Mouse (Mus musculus): ENCODE results near the gene Ptger4. TPM values are rescaled to one million over a fixed set of nuclear protein-coding genes. Genes with fewer than 3 reads are reported as not detected.
"Not testable (repeated sequence)": the region's sequence is repeated elsewhere in the genome, so short reads cannot be mapped to it uniquely, and the experiment has no call there.

Ptger4 gene
- polyA plus RNA-seq, 1 experiment from 2014 or later, result 1.6 TPM

- H3K27ac ChIP-seq (replicated peaks), result no peak overlapping the region
- ATAC-seq (ENCODE audit: insufficient read depth), result no peak
- H3K4me3 ChIP-seq (replicated peaks), result no peak overlapping the region
- 29% methylated on average over 7 of the region's 7 CpGs for WGBS (ENCODE audit: insufficient replicate concordance)
- no peak overlapping the region for H3K9ac ChIP-seq
- 0 out of 2 replicates have a peak, but pooled peaks cover 5% of the 10 kb centered on the region for H3K36me3 ChIP-seq (replicated peaks)
- H3K9me3 ChIP-seq (replicated peaks), result no peaks in the 10 kb centered on the region
- H3K4me1 ChIP-seq (replicated peaks), result peaks cover 51% of the 10 kb centered on the region
- peaks cover 6% of the 10 kb centered on the region for H3K27me3 ChIP-seq
- H3K4me2 ChIP-seq, result no peak overlapping the region
These were observed 6.9 kb downstream of the Ptger4 start for GRCm38 (mm10) chr15:5237012-5237660.

GRCm38 (mm10) chr15:5236538-5236937, 7.4 kb downstream of the Ptger4 start:
- no peaks in the 10 kb centered on the region for H3K9me3 ChIP-seq (replicated peaks)
- H3K4me2 ChIP-seq, result no peak overlapping the region
- H3K27me3 ChIP-seq, result no peaks in the 10 kb centered on the region
- ATAC-seq (ENCODE audit: insufficient read depth), result peak; percentile 49; the same call in 1 of the 2 replicates
- H3K4me1 ChIP-seq (replicated peaks), result peaks cover 45% of the 10 kb centered on the region
- 0 out of 2 replicates have a peak, but pooled peaks cover 5% of the 10 kb centered on the region for H3K36me3 ChIP-seq (replicated peaks)
- WGBS (ENCODE audit: insufficient replicate concordance), result 4% methylated on average over 6 of the region's 6 CpGs
- H3K4me3 ChIP-seq (replicated peaks), result no peak overlapping the region
- H3K9ac ChIP-seq, result no peak overlapping the region
- H3K27ac ChIP-seq (replicated peaks), result no peak overlapping the region

GRCm38 (mm10) chr15:5235527-5235926, 8.5 kb downstream of the Ptger4 start:
- Histone ChIP-seq H3K4me2 (0 out of 2 replicates have a peak overlapping the region, but pooled peaks have one; percentile 6), H3K36me3 (replicated peaks) (0 out of 2 replicates have a peak, but pooled peaks cover 5% of the 10 kb centered on the region), H3K27ac (replicated peaks) (no peak overlapping the region), H3K4me1 (replicated peaks) (peaks cover 36% of the 10 kb centered on the region), H3K27me3 (no peaks in the 10 kb centered on the region), H3K9me3 (replicated peaks) (no peaks in the 10 kb centered on the region), H3K4me3 (replicated peaks) (no peak overlapping the region), H3K9ac (no peak overlapping the region)
- ATAC-seq (ENCODE audit: insufficient read depth), result peak; percentile 33; the same call in 1 of the 2 replicates
- WGBS (ENCODE audit: insufficient replicate concordance), result 34% methylated on average over 8 of the region's 8 CpGs

- H3K9me3 ChIP-seq (replicated peaks), result no peaks in the 10 kb centered on the region
- 86% methylated on average over 16 of the region's 16 CpGs for WGBS (ENCODE audit: insufficient replicate concordance)
These were observed 9.3 kb downstream of the Ptger4 start for GRCm38 (mm10) chr15:5234659-5235058.

GRCm38 (mm10) chr15:5230746-5231145, 13.2 kb downstream of the Ptger4 start:
- not testable (repeated sequence) for H3K27me3 ChIP-seq; ATAC-seq (ENCODE audit: insufficient read depth); H3K4me3 ChIP-seq (replicated peaks); H3K27ac ChIP-seq (replicated peaks); H3K4me2 ChIP-seq; H3K36me3 ChIP-seq (replicated peaks); H3K9ac ChIP-seq; H3K9me3 ChIP-seq (replicated peaks); H3K4me1 ChIP-seq (replicated peaks)
- 66% methylated on average over 10 of the region's 10 CpGs for WGBS (ENCODE audit: insufficient replicate concordance)

More at GRCm38 (mm10) chr15:5234659-5235058, 9.3 kb downstream of the Ptger4 start:
- Histone ChIP-seq H3K4me1 (replicated peaks) (peaks cover 28% of the 10 kb centered on the region), H3K4me2 (no peak overlapping the region), H3K27ac (replicated peaks) (no peak overlapping the region), H3K9ac (no peak overlapping the region), H3K27me3 (no peaks in the 10 kb centered on the region), H3K4me3 (replicated peaks) (no peak overlapping the region), H3K36me3 (replicated peaks) (0 out of 2 replicates have a peak, but pooled peaks cover 5% of the 10 kb centered on the region)
- ATAC-seq (ENCODE audit: insufficient read depth), result no peak

GRCm38 (mm10) chr15:5220491-5220890, 23.5 kb downstream of the Ptger4 start:
- 81% methylated on average over 6 of the region's 6 CpGs for WGBS (ENCODE audit: insufficient replicate concordance)
- no peaks in the 10 kb centered on the region for H3K27me3 ChIP-seq
- no peaks in the 10 kb centered on the region for H3K9me3 ChIP-seq (replicated peaks)
- ATAC-seq (ENCODE audit: insufficient read depth), result no peak
- 0 out of 2 replicates have a peak, but pooled peaks cover 2% of the 10 kb centered on the region for H3K36me3 ChIP-seq (replicated peaks)
- no peak overlapping the region for H3K9ac ChIP-seq
- no peak overlapping the region for H3K4me2 ChIP-seq
- no peak overlapping the region for H3K27ac ChIP-seq (replicated peaks)
- no peaks in the 10 kb centered on the region for H3K4me1 ChIP-seq (replicated peaks)
- H3K4me3 ChIP-seq (replicated peaks), result no peak overlapping the region

GRCm38 (mm10) chr15:5209116-5209515, 34.9 kb downstream of the Ptger4 start:
- no peak for ATAC-seq (ENCODE audit: insufficient read depth)
- no peak overlapping the region for H3K4me2 ChIP-seq
- H3K27me3 ChIP-seq, result no peaks in the 10 kb centered on the region
- WGBS (ENCODE audit: insufficient replicate concordance), result 83% methylated on average over 3 of the region's 3 CpGs
- H3K9me3 ChIP-seq (replicated peaks), result no peaks in the 10 kb centered on the region
- no peaks in the 10 kb centered on the region for H3K4me1 ChIP-seq (replicated peaks)
- no peak overlapping the region for H3K27ac ChIP-seq (replicated peaks)
- no peak overlapping the region for H3K4me3 ChIP-seq (replicated peaks)
- H3K9ac ChIP-seq, result no peak overlapping the region
- 0 out of 2 replicates have a peak, but pooled peaks cover 16% of the 10 kb centered on the region for H3K36me3 ChIP-seq (replicated peaks)

GRCm38 (mm10) chr15:5205222-5205621, 38.8 kb downstream of the Ptger4 start:
- no peaks in the 10 kb centered on the region for H3K36me3 ChIP-seq (replicated peaks)
- no peak overlapping the region for H3K4me3 ChIP-seq (replicated peaks)

GRCm38 (mm10) chr15:5196691-5197090, 47.3 kb downstream of the Ptger4 start:
- Histone ChIP-seq H3K9ac (no peak overlapping the region), H3K4me3 (replicated peaks) (no peak overlapping the region), H3K36me3 (replicated peaks) (0 out of 2 replicates have a peak, but pooled peaks cover 2% of the 10 kb centered on the region), H3K27me3 (no peaks in the 10 kb centered on the region), H3K9me3 (replicated peaks) (no peaks in the 10 kb centered on the region), H3K4me1 (replicated peaks) (peaks cover 31% of the 10 kb centered on the region), H3K27ac (replicated peaks) (no peak overlapping the region), H3K4me2 (no peak overlapping the region)
- WGBS (ENCODE audit: insufficient replicate concordance), result 47% methylated on average over 4 of the region's 4 CpGs
- no peak for ATAC-seq (ENCODE audit: insufficient read depth)

More at GRCm38 (mm10) chr15:5205222-5205621, 38.8 kb downstream of the Ptger4 start:
- no peak for ATAC-seq (ENCODE audit: insufficient read depth)
- H3K4me2 ChIP-seq, result no peak overlapping the region
- H3K27me3 ChIP-seq, result no peaks in the 10 kb centered on the region
- no peaks in the 10 kb centered on the region for H3K9me3 ChIP-seq (replicated peaks)
- 0 out of 2 replicates have a peak, but pooled peaks cover 4% of the 10 kb centered on the region for H3K4me1 ChIP-seq (replicated peaks)
- WGBS (ENCODE audit: insufficient replicate concordance), result 78% methylated on average over 9 of the region's 9 CpGs
- no peak overlapping the region for H3K27ac ChIP-seq (replicated peaks)
- no peak overlapping the region for H3K9ac ChIP-seq

- peak; percentile 56 for ATAC-seq (ENCODE audit: insufficient read depth)
- 10% methylated on average over 4 of the region's 4 CpGs for WGBS (ENCODE audit: insufficient replicate concordance)
- no peak overlapping the region for H3K9ac ChIP-seq
- peak overlapping the region; percentile 32; the same call in 1 of the 2 replicates for H3K4me2 ChIP-seq
- H3K27ac ChIP-seq (replicated peaks), result peak overlapping the region; percentile 65
- H3K4me1 ChIP-seq (replicated peaks), result peaks cover 27% of the 10 kb centered on the region
- no peaks in the 10 kb centered on the region for H3K9me3 ChIP-seq (replicated peaks)
- H3K27me3 ChIP-seq, result no peaks in the 10 kb centered on the region
- 0 out of 2 replicates have a peak, but pooled peaks cover 4% of the 10 kb centered on the region for H3K36me3 ChIP-seq (replicated peaks)
- H3K4me3 ChIP-seq (replicated peaks), result no peak overlapping the region
These were observed 47.9 kb downstream of the Ptger4 start for GRCm38 (mm10) chr15:5195987-5196514.

- no peak for ATAC-seq (ENCODE audit: insufficient read depth)
- H3K4me1 ChIP-seq (replicated peaks), result peaks cover 27% of the 10 kb centered on the region
- no peak overlapping the region for H3K9ac ChIP-seq
- no peak overlapping the region for H3K4me3 ChIP-seq (replicated peaks)
- no peak overlapping the region for H3K4me2 ChIP-seq
- no peak overlapping the region for H3K27ac ChIP-seq (replicated peaks)
- 73% methylated on average over 9 of the region's 9 CpGs for WGBS (ENCODE audit: insufficient replicate concordance)
- H3K36me3 ChIP-seq (replicated peaks), result peaks cover 14% of the 10 kb centered on the region
- H3K9me3 ChIP-seq (replicated peaks), result no peaks in the 10 kb centered on the region
- H3K27me3 ChIP-seq, result no peaks in the 10 kb centered on the region
These were observed 49.1 kb downstream of the Ptger4 start for GRCm38 (mm10) chr15:5194931-5195330.

Data from liver, embryonic 15.5 days (tissue).